Mouse (Mus musculus) spleen, adult 2 months (tissue): Measurements from ENCODE around the gene Neurog1.

Experiments
- CTCF ChIP-seq: fragments of 200-500 bp; IDR thresholded peaks from 2 replicates; pipeline ENCODE4 v1.5.1; 2011; ENCODE audit warnings: mild to moderate bottlenecking, inconsistent platforms; ENCODE audit not compliant: insufficient read depth, insufficient read length, insufficient replicate concordance; ENCODE audit errors: extremely low read depth
- POLR2A ChIP-seq: fragments of 200-500 bp; IDR thresholded peaks from 2 replicates; pipeline ENCODE4 v1.6.1; 2011; ENCODE audit warnings: low read depth, low read length, inconsistent platforms

DNA sequence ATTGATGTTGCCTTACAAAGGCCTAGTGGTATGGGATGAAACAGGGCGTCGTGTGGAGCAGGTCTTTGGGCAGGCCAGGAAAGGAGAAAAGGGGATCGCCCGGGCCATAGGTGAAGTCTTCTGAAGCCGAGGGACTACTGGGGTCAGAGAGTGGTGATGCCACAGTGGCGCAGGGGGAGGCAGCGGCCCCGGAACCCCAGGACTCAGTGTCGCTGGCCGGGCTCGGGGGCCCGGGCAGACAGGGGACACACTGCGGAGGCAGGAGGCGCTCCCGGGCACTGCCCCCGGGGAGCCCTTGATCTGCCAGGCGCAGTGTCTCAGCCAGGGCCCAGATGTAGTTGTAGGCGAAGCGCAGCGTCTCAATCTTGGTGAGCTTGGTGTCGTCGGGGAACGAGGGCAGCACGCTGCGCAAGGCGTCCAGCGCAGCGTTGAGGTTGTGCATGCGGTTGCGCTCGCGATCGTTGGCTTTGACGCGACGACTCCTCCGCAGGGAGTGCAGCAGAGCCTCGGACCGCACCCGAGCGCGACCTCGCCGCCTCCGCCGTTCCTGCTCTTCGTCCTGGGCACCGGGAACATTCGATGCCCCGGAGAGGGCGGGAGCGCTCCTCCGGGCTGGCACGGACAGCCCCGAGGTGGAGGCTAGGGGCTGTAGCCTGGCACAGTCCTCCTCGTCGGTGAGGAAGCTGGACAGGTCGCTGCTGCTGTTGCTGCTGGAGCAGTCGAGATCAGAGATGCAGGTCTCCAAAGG is 613 bp downstream of the Neurog1 start:
- no peak for TF ChIP-seq CTCF
- TF ChIP-seq POLR2A, result no peak
